Mouse (Mus musculus) lung, embryonic 14.5 days (tissue): ENCODE data around the gene Elmo1. TPM values are rescaled to one million over a fixed set of nuclear protein-coding genes. Genes with fewer than 3 reads are reported as not detected.
A peak's percentile ranks its signal among the peaks of the same experiment; 100 is the strongest.

Source experiments
- ATAC-seq: fragments of 200-750 bp; cut with Nextera tagmentation; 2 replicates; pipeline ENCODE4 v1.8.0; 2017; ENCODE audit warnings: mild to moderate bottlenecking, moderate TSS enrichment, moderate library complexity; ENCODE audit not compliant: insufficient read depth
- DNase-seq: peaks from one replicate; pipeline ENCODE4 v3.0.0-alpha.2; 2015
- H3K27ac ChIP-seq: fragments of 300-500 bp; sonication (generic); 2 replicates; pipeline ENCODE4 v1.5.1; 2014; ENCODE audit warnings: low read depth, mild to moderate bottlenecking, moderate library complexity
- H3K27me3 ChIP-seq: fragments of 300-500 bp; sonication (generic); 2 replicates; pipeline ENCODE4 v1.6.1; 2014; ENCODE audit warnings: low read length, control low read depth; ENCODE audit not compliant: insufficient read depth
- H3K36me3 ChIP-seq: fragments of 300-500 bp; sonication (generic); 2 replicates; pipeline ENCODE4 v1.6.1; 2014; ENCODE audit warnings: control low read depth; ENCODE audit not compliant: insufficient read depth
- H3K4me1 ChIP-seq: fragments of 300-500 bp; sonication (generic); 2 replicates; pipeline ENCODE4 v1.6.1; 2014; ENCODE audit warnings: antibody characterized with exemption, control low read depth; ENCODE audit not compliant: insufficient read depth
- H3K4me2 ChIP-seq: fragments of 300-500 bp; sonication (generic); 2 replicates; pipeline ENCODE4 v1.6.1; 2014; ENCODE audit warnings: mild to moderate bottlenecking
- H3K4me3 ChIP-seq: fragments of 300-500 bp; sonication (generic); 2 replicates; pipeline ENCODE4 v1.5.1; 2014; ENCODE audit warnings: low read depth, low read length
- H3K9ac ChIP-seq: fragments of 300-500 bp; sonication (generic); 2 replicates; pipeline ENCODE4 v1.6.1; 2014
- H3K9me3 ChIP-seq: fragments of 300-500 bp; sonication (generic); 2 replicates; pipeline ENCODE4 v1.6.1; 2016; ENCODE audit warnings: low read depth, low read length, control low read depth
- CTCF ChIP-seq: IDR thresholded peaks from 2 replicates; pipeline ENCODE4 v1.5.1; 2016; ENCODE audit warnings: antibody characterized with exemption, low read depth
- WGBS: fragments of 180-500 bp; shearing (Covaris S2); extraction: QIAGEN DNeasy Blood & Tissue Kit; methylation state at CpG from one replicate; pipeline ENCODE4 v1.1.7; 2014; 5-methylcytosine and 5-hydroxymethylcytosine counted together
- polyA plus RNA-seq: library from polyadenylated mRNA; unstranded; fragments of >200 nt; fragmentation: Nextera tagmentation; extraction: Ambion mirVana; gene quantifications from 2 replicates; pipeline ENCODE4 v1.2.1, GENCODE M21; 2014

Elmo1 gene
- polyA plus RNA-seq, 1 experiment from 2014 or later: 37.8 TPM

DNA sequence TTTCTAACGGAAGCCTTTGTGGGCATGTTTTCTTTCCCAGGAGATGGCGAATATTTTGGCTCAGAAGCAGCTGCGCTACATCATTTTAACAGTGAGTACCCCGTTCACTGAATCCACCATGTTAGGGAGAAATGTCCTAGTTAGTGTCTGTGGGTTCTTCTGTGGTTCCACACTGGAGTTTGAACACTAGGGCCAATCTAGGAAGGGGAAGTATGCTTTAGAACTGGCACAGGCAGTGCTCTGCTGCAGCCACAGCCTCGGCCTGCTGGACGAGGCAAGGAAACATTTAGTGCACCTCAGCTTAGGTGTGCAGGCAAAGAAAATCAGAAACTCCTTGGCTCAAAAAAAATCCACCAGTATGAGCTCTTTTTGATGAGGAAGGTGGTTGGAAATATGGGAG, 196.3 kb downstream of the Elmo1 start:
- Histone ChIP-seq H3K27me3 (no peaks in the 10 kb centered on the region), H3K27ac (no peak overlapping the region), H3K4me1 (no peaks in the 10 kb centered on the region), H3K9ac (no peak overlapping the region), H3K9me3 (no peaks in the 10 kb centered on the region), H3K4me3 (no peak overlapping the region), H3K36me3 (no peaks in the 10 kb centered on the region), H3K4me2 (no peak overlapping the region)
- DNase-seq (no peak), ATAC-seq (no peak)
- no peak for TF ChIP-seq CTCF
- 70% methylated on average over 6 of the region's 6 CpGs for WGBS

- H3K4me2 ChIP-seq: no peak overlapping the region
- 27% methylated on average over 7 of the region's 7 CpGs for WGBS
- H3K36me3 ChIP-seq: no peaks in the 10 kb centered on the region
- H3K4me1 ChIP-seq: no peaks in the 10 kb centered on the region
- ATAC-seq (peak; percentile 81), DNase-seq (peak; percentile 83)
- no peak for TF ChIP-seq CTCF
- H3K27ac ChIP-seq: peak overlapping the region; percentile 56; the same call in 1 of the 2 replicates
- no peak overlapping the region for H3K4me3 ChIP-seq
- no peaks in the 10 kb centered on the region for H3K27me3 ChIP-seq
- no peak overlapping the region for H3K9ac ChIP-seq
- no peaks in the 10 kb centered on the region for H3K9me3 ChIP-seq
These were observed 198.0 kb downstream of the Elmo1 start for GRCm38 (mm10) chr13:20288393-20288792.

GRCm38 (mm10) chr13:20290412-20290811, 200.0 kb downstream of the Elmo1 start:
- H3K36me3 ChIP-seq: no peaks in the 10 kb centered on the region
- ATAC-seq (no peak), DNase-seq (peak; percentile 66)
- no peak overlapping the region for H3K27ac ChIP-seq
- no peak overlapping the region for H3K9ac ChIP-seq
- no peak overlapping the region for H3K4me2 ChIP-seq
- no peak for TF ChIP-seq CTCF
- WGBS: 55% methylated on average over 10 of the region's 10 CpGs
- no peak overlapping the region for H3K4me3 ChIP-seq
- no peaks in the 10 kb centered on the region for H3K9me3 ChIP-seq
- H3K27me3 ChIP-seq: no peaks in the 10 kb centered on the region
- H3K4me1 ChIP-seq: no peaks in the 10 kb centered on the region

- Histone ChIP-seq H3K9me3 (no peaks in the 10 kb centered on the region), H3K4me3 (no peak overlapping the region), H3K9ac (no peak overlapping the region), H3K36me3 (no peaks in the 10 kb centered on the region), H3K27ac (no peak overlapping the region), H3K4me1 (no peaks in the 10 kb centered on the region), H3K27me3 (no peaks in the 10 kb centered on the region), H3K4me2 (no peak overlapping the region)
- TF ChIP-seq CTCF: peak; percentile 91
- WGBS: 1% methylated on average over 5 of the region's 5 CpGs
- peak; percentile 81 for ATAC-seq
- DNase-seq: peak; percentile 96
These were observed 202.0 kb downstream of the Elmo1 start for GRCm38 (mm10) chr13:20292348-20292747.

GRCm38 (mm10) chr13:20295278-20295970, 205.0 kb downstream of the Elmo1 start:
- no peak for TF ChIP-seq CTCF
- H3K4me3 ChIP-seq: no peak overlapping the region
- no peak for ATAC-seq

GRCm38 (mm10) chr13:20297841-20298240, 207.4 kb downstream of the Elmo1 start:
- Histone ChIP-seq H3K4me1 (no peaks in the 10 kb centered on the region), H3K27me3 (no peaks in the 10 kb centered on the region), H3K9me3 (no peaks in the 10 kb centered on the region), H3K4me2 (no peak overlapping the region), H3K36me3 (no peaks in the 10 kb centered on the region), H3K9ac (no peak overlapping the region), H3K4me3 (no peak overlapping the region), H3K27ac (no peak overlapping the region)
- 21% methylated on average over 3 of the region's 3 CpGs for WGBS
- ATAC-seq: 0 out of 2 replicates have a peak, but pooled peaks have one; percentile 28
- peak; percentile 84 for TF ChIP-seq CTCF
- DNase-seq: peak; percentile 86

More at GRCm38 (mm10) chr13:20295278-20295970, 205.0 kb downstream of the Elmo1 start:
- Histone ChIP-seq H3K27me3 (no peaks in the 10 kb centered on the region), H3K4me1 (no peaks in the 10 kb centered on the region), H3K9ac (no peak overlapping the region), H3K27ac (no peak overlapping the region), H3K4me2 (no peak overlapping the region), H3K36me3 (no peaks in the 10 kb centered on the region), H3K9me3 (no peaks in the 10 kb centered on the region)
- DNase-seq: no peak
- WGBS: 71% methylated on average over 16 of the region's 16 CpGs

DNA sequence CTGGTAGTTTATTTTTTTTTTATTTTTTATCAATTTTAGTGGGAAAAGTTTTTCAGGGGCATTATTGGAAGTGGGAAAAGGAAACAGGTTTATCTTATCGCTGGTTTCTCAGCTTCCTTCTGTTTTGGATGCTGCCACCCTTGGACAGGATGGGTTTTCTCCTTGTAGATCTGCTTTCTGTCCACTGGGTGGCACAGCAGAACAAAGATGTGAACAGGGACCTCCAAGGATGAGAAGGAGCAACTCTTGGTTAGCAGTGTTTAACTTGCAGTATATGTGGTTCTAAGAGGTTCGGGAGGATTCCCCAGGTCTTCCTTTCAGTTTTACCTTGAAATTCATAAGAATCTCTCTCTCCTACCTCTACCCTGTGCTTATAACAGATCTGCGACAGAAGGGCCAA, 209.0 kb downstream of the Elmo1 start:
- Histone ChIP-seq H3K4me1 (no peaks in the 10 kb centered on the region), H3K4me3 (no peak overlapping the region), H3K27ac (no peak overlapping the region), H3K9ac (no peak overlapping the region), H3K36me3 (no peaks in the 10 kb centered on the region), H3K27me3 (no peaks in the 10 kb centered on the region), H3K4me2 (no peak overlapping the region), H3K9me3 (no peaks in the 10 kb centered on the region)
- peak; percentile 80 for DNase-seq
- peak; percentile 76 for TF ChIP-seq CTCF
- ATAC-seq: peak; percentile 53; the same call in 1 of the 2 replicates
- WGBS: 65% methylated on average over 3 of the region's 3 CpGs
